Mouse (Mus musculus) heart, postnatal 14 days (tissue): ENCODE results near the gene Als2cl. TPM values are rescaled to one million over a fixed set of nuclear protein-coding genes. Genes with fewer than 3 reads are reported as not detected.
A peak's percentile ranks its signal among the peaks of the same experiment; 100 is the strongest.

Experiments
- DNase-seq, 2 experiments: peaks; one replicate each; pipeline ENCODE4 v3.0.0; 2021 to 2022
- intact Hi-C: fragments of 180-260 bp; cut with DNase I; formaldehyde crosslinking; loops from one replicate; pipeline ENCODE4 v1.15.1; 2025
- long read RNA-seq, 2 experiments: library from polyadenylated mRNA; stranded (forward); transcript quantifications; one replicate each; pipeline ENCODE4 v2.0.0; 2021
- total RNA-seq, 2 experiments: library from RNA; stranded (reverse); gene quantifications; 2 replicates each; pipeline ENCODE4 v1.2.3; 2021

Als2cl gene
- total RNA-seq, result 10 to 100 TPM; 20.1 to 22.9 TPM
- long read RNA-seq, experiment 1, full-length matches to known transcripts, result 3 of 15 reads
- long read RNA-seq, experiment 1, partial matches to known transcripts, result 11 of 15 reads
- long read RNA-seq, experiment 1, other reads (novel, unspliced or antisense), result 1 of 15 reads
- long read RNA-seq, experiment 2, full-length matches to known transcripts, result 1 of 5 reads
- long read RNA-seq, experiment 2, partial matches to known transcripts, result 2 of 5 reads
- long read RNA-seq, experiment 2, other reads (novel, unspliced or antisense), result 2 of 5 reads

GRCm38 (mm10) chr9:110879191-110879920, at the start of gene Als2cl:
TSS of gene Als2cl (plus strand) at chr9:110879870.
- intact Hi-C loops, result loop anchor here (10.0 kb wide), 1 partner anchor 345 kb away; the partner anchor contains the start of gene Setd2
- peak; percentile 32 to 46 for DNase-seq

- no peak for DNase-seq
- intact Hi-C loops, result no loop called here
Observed at GRCm38 (mm10) chr9:110833021-110833420, 46.6 kb upstream of the Als2cl start.

- intact Hi-C loops, result no loop called here
- no peak for DNase-seq
Observed at GRCm38 (mm10) chr9:110834411-110834810, 45.3 kb upstream of the Als2cl start, which contains the start of gene Prss45. TSS of gene Prss45 (plus strand) at chr9:110834588.

- DNase-seq, result no peak
- intact Hi-C loops, result no loop called here
Observed at GRCm38 (mm10) chr9:110834961-110835360, 44.7 kb upstream of the Als2cl start.

- intact Hi-C loops, result no loop called here
- no peak for DNase-seq
Observed at GRCm38 (mm10) chr9:110836112-110836511, 43.6 kb upstream of the Als2cl start.

GRCm38 (mm10) chr9:110840905-110841304, 38.8 kb upstream of the Als2cl start:
- no peak for DNase-seq
- intact Hi-C loops, result no loop called here

GRCm38 (mm10) chr9:110841438-110841837, 38.2 kb upstream of the Als2cl start:
- no peak for DNase-seq
- intact Hi-C loops, result no loop called here

GRCm38 (mm10) chr9:110844206-110844605, 35.5 kb upstream of the Als2cl start, which contains the start of gene Prss46:
TSS of gene Prss46 (plus strand) at chr9:110844506.
- intact Hi-C loops, result no loop called here

GRCm38 (mm10) chr9:110849162-110849561, 30.5 kb upstream of the Als2cl start:
- no peak for DNase-seq
- intact Hi-C loops, result no loop called here

More at GRCm38 (mm10) chr9:110844206-110844605, 35.5 kb upstream of the Als2cl start, which contains the start of gene Prss46:
- no peak for DNase-seq

GRCm38 (mm10) chr9:110855903-110856302, 23.8 kb upstream of the Als2cl start:
- intact Hi-C loops, result no loop called here
- DNase-seq, result no peak

GRCm38 (mm10) chr9:110856920-110857319, 22.8 kb upstream of the Als2cl start:
- no peak for DNase-seq
- intact Hi-C loops, result no loop called here

- no peak for DNase-seq
- intact Hi-C loops, result no loop called here
Observed at GRCm38 (mm10) chr9:110857781-110858472, 21.7 kb upstream of the Als2cl start, which contains the start of gene Prss50. TSS of gene Prss50 (plus strand) at chr9:110857967.

- no peak for DNase-seq
- intact Hi-C loops, result no loop called here
Observed at GRCm38 (mm10) chr9:110858523-110858922, 21.1 kb upstream of the Als2cl start.

GRCm38 (mm10) chr9:110858967-110859596, 20.6 kb upstream of the Als2cl start:
- intact Hi-C loops, result no loop called here
- DNase-seq, result no peak

- DNase-seq, result peak; percentile 58 to 76
- intact Hi-C loops, result loop anchor here (2.0 to 10.0 kb wide), 6 partner anchors 89 to 459 kb away; partner anchors contain the start of gene Setd2
Observed at GRCm38 (mm10) chr9:110871030-110871429, 8.6 kb upstream of the Als2cl start.

- intact Hi-C loops, result loop anchor here (5.0 to 10.0 kb wide), 5 partner anchors 92 to 462 kb away; partner anchors contain the start of gene Setd2
Observed at GRCm38 (mm10) chr9:110873681-110874659, 5.7 kb upstream of the Als2cl start.

GRCm38 (mm10) chr9:110874660-110875191, 4.9 kb upstream of the Als2cl start:
- intact Hi-C loops, result loop anchor here (5.0 to 10.0 kb wide), 5 partner anchors 92 to 462 kb away; partner anchors contain the start of gene Setd2
- DNase-seq, result no peak

More at GRCm38 (mm10) chr9:110873681-110874659, 5.7 kb upstream of the Als2cl start:
- peak in 1 of 2 experiments; percentile 36 for DNase-seq

GRCm38 (mm10) chr9:110875288-110875695, 4.4 kb upstream of the Als2cl start:
- intact Hi-C loops, result loop anchor here (10.0 kb wide), 1 partner anchor 340 kb away; the partner anchor contains the start of gene Setd2
- DNase-seq, result no peak
